Mouse (Mus musculus): ENCODE data around the gene Plxnc1. TPM values are rescaled to one million over a fixed set of nuclear protein-coding genes. Genes with fewer than 3 reads are reported as not detected.

The Plxnc1 gene
- polyA plus RNA-seq, 1 experiment from 2014 or later: 11.1 TPM

DNA sequence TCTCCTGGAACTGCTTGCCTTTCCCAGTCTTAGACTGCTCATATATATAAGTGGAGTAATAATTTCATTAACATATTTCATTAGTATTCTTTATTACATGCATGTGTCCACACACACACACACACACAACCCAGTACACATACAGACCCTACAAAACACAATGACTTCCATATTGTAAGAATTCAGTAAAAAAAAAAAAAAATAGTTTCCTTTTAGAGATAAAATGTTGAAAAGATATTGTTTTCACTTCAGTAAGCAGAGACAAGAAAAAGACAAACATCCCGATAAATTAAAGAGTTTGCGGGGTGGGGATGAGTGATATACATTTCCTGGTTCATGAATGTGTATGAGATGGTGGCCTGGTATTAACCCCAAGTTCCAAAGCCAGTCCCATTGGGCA lies 34.8 kb downstream of the Plxnc1 start:
- Histone ChIP-seq H3K9ac (replicated peaks; ENCODE audit: low read depth, low read length) (no peak overlapping the region), H3K27me3 (replicated peaks; ENCODE audit: control insufficient read depth, insufficient read depth, low read length) (no peaks in the 10 kb centered on the region), H3K9me3 (ENCODE audit: control insufficient read depth, low read length) (no peaks in the 10 kb centered on the region), H3K4me3 (replicated peaks; ENCODE audit: low read length) (no peak overlapping the region), H3K4me2 (ENCODE audit: low read length) (no peak overlapping the region), H3K4me1 (replicated peaks; ENCODE audit: control insufficient read depth, insufficient read depth, low read length) (peaks cover 18% of the 10 kb centered on the region), H3K27ac (ENCODE audit: low read length) (no peak overlapping the region), H3K36me3 (ENCODE audit: control insufficient read depth, insufficient read depth) (no peaks in the 10 kb centered on the region)
- ATAC-seq: no peak
- 85% methylated on average over 2 of the region's 2 CpGs for WGBS

- H3K4me3 ChIP-seq (replicated peaks; ENCODE audit: low read length): no peak overlapping the region
- no peak for ATAC-seq
- H3K9ac ChIP-seq (replicated peaks; ENCODE audit: low read depth, low read length): no peak overlapping the region
- H3K36me3 ChIP-seq (ENCODE audit: control insufficient read depth, insufficient read depth): no peaks in the 10 kb centered on the region
- WGBS: 93% methylated on average over 11 of the region's 11 CpGs
- H3K9me3 ChIP-seq (ENCODE audit: control insufficient read depth, low read length): no peaks in the 10 kb centered on the region
- no peaks in the 10 kb centered on the region for H3K27me3 ChIP-seq (replicated peaks; ENCODE audit: control insufficient read depth, insufficient read depth, low read length)
- peaks cover 23% of the 10 kb centered on the region for H3K4me1 ChIP-seq (replicated peaks; ENCODE audit: control insufficient read depth, insufficient read depth, low read length)
- no peak overlapping the region for H3K4me2 ChIP-seq (ENCODE audit: low read length)
- H3K27ac ChIP-seq (ENCODE audit: low read length): no peak overlapping the region
Measured at GRCm38 (mm10) chr10:94908976-94909717, 35.5 kb downstream of the Plxnc1 start.

GRCm38 (mm10) chr10:94905689-94906473 lies 38.8 kb downstream of the Plxnc1 start:
- peak overlapping the region; percentile 35 for H3K4me3 ChIP-seq (replicated peaks; ENCODE audit: low read length)
- H3K9me3 ChIP-seq (ENCODE audit: control insufficient read depth, low read length): no peaks in the 10 kb centered on the region
- H3K9ac ChIP-seq (replicated peaks; ENCODE audit: low read depth, low read length): peak overlapping the region; percentile 47
- ATAC-seq: peak; percentile 98
- H3K4me2 ChIP-seq (ENCODE audit: low read length): peak overlapping the region; percentile 51
- no peaks in the 10 kb centered on the region for H3K36me3 ChIP-seq (ENCODE audit: control insufficient read depth, insufficient read depth)
- H3K27me3 ChIP-seq (replicated peaks; ENCODE audit: control insufficient read depth, insufficient read depth, low read length): no peaks in the 10 kb centered on the region
- peaks cover 23% of the 10 kb centered on the region for H3K4me1 ChIP-seq (replicated peaks; ENCODE audit: control insufficient read depth, insufficient read depth, low read length)
- 15% methylated on average over 21 of the region's 21 CpGs for WGBS
- peak overlapping the region; percentile 85 for H3K27ac ChIP-seq (ENCODE audit: low read length)

DNA sequence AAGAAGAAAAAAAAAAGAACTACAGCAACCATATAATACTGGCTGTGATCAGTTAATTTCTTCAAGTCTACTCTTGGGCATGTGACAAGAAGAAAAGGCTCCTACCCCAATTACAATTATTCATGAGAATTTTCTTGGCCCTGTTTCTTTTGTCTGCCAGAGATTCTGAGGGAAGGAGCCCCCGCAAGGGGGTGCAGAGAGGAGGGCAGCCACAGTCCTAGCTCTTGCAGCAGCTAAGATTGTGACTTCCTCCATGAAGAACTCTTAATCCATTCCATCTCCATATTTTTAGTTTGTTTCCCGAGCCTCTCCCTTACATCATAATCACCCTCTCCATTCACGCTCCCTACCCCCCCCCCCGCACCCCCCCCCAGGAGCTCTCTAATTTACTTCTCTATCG lies 39.4 kb downstream of the Plxnc1 start:
- Histone ChIP-seq H3K9ac (replicated peaks; ENCODE audit: low read depth, low read length) (peak overlapping the region; percentile 47), H3K27ac (ENCODE audit: low read length) (peak overlapping the region; percentile 85), H3K4me1 (replicated peaks; ENCODE audit: control insufficient read depth, insufficient read depth, low read length) (peaks cover 23% of the 10 kb centered on the region), H3K27me3 (replicated peaks; ENCODE audit: control insufficient read depth, insufficient read depth, low read length) (no peaks in the 10 kb centered on the region), H3K36me3 (ENCODE audit: control insufficient read depth, insufficient read depth) (no peaks in the 10 kb centered on the region), H3K4me3 (replicated peaks; ENCODE audit: low read length) (peak overlapping the region; percentile 35), H3K4me2 (ENCODE audit: low read length) (peak overlapping the region; percentile 51), H3K9me3 (ENCODE audit: control insufficient read depth, low read length) (no peaks in the 10 kb centered on the region)
- ATAC-seq: peak; percentile 86
- 3% methylated on average over 5 of the region's 5 CpGs for WGBS

GRCm38 (mm10) chr10:94896950-94897349 lies 47.7 kb downstream of the Plxnc1 start:
- no peak overlapping the region for H3K4me2 ChIP-seq (ENCODE audit: low read length)
- H3K27me3 ChIP-seq (replicated peaks; ENCODE audit: control insufficient read depth, insufficient read depth, low read length): no peaks in the 10 kb centered on the region
- no peak overlapping the region for H3K9ac ChIP-seq (replicated peaks; ENCODE audit: low read depth, low read length)
- H3K9me3 ChIP-seq (ENCODE audit: control insufficient read depth, low read length): no peaks in the 10 kb centered on the region
- 84% methylated on average over 6 of the region's 6 CpGs for WGBS
- no peak for ATAC-seq
- no peak overlapping the region for H3K4me3 ChIP-seq (replicated peaks; ENCODE audit: low read length)
- H3K4me1 ChIP-seq (replicated peaks; ENCODE audit: control insufficient read depth, insufficient read depth, low read length): no peaks in the 10 kb centered on the region
- no peak overlapping the region for H3K27ac ChIP-seq (ENCODE audit: low read length)
- peaks cover 2% of the 10 kb centered on the region; the same call in 1 of the 2 replicates for H3K36me3 ChIP-seq (ENCODE audit: control insufficient read depth, insufficient read depth)

DNA sequence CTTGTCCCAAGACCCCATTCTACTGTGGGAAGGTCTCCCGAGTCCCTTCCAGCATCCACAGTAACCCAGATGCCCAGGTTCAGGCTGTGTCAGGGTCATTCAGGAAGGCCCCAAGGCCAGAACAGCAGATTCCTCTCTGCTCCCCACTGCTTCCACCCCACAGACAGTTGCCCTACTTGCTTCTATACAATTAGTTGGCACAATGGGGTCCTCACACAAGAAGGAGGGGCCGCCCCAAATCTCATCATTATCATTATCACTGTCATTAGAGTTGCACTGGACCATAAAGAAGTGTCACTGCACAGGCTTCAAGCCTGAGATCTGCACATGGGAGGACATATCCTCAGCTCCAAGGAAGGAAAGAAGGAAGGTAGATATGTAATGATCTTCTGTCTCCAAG lies 48.3 kb downstream of the Plxnc1 start:
- WGBS: 90% methylated on average over 2 of the region's 2 CpGs
- ATAC-seq: no peak
- Histone ChIP-seq H3K4me1 (replicated peaks; ENCODE audit: control insufficient read depth, insufficient read depth, low read length) (no peaks in the 10 kb centered on the region), H3K9ac (replicated peaks; ENCODE audit: low read depth, low read length) (no peak overlapping the region), H3K36me3 (ENCODE audit: control insufficient read depth, insufficient read depth) (peaks cover 2% of the 10 kb centered on the region; the same call in 1 of the 2 replicates), H3K9me3 (ENCODE audit: control insufficient read depth, low read length) (no peaks in the 10 kb centered on the region), H3K4me3 (replicated peaks; ENCODE audit: low read length) (no peak overlapping the region), H3K27me3 (replicated peaks; ENCODE audit: control insufficient read depth, insufficient read depth, low read length) (no peaks in the 10 kb centered on the region), H3K27ac (ENCODE audit: low read length) (no peak overlapping the region), H3K4me2 (ENCODE audit: low read length) (no peak overlapping the region)

- ATAC-seq: no peak
Measured at GRCm38 (mm10) chr10:94895876-94896275, 48.8 kb downstream of the Plxnc1 start.

DNA sequence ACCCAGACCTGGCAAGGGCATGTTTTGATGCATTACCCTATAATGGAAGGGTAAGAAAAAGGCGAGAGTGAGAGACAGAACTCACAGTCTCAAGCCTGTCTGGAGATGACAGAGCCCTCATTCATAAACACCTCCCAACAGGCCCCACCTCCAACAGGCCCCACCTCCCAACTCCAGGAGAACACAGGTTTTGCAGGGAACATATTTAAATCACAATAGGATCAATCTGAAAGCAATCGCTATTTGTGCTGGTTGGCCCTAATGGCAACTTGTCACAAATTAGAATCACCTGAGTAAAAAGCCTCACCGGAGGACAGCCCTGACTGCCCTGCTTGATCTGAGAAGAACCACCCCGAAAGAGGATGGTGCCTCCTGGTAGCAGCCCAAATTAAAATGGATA lies 54.9 kb downstream of the Plxnc1 start:
- Histone ChIP-seq H3K9ac (replicated peaks; ENCODE audit: low read depth, low read length) (no peak overlapping the region), H3K9me3 (ENCODE audit: control insufficient read depth, low read length) (no peaks in the 10 kb centered on the region), H3K27me3 (replicated peaks; ENCODE audit: control insufficient read depth, insufficient read depth, low read length) (no peaks in the 10 kb centered on the region), H3K27ac (ENCODE audit: low read length) (no peak overlapping the region), H3K4me1 (replicated peaks; ENCODE audit: control insufficient read depth, insufficient read depth, low read length) (no peaks in the 10 kb centered on the region), H3K36me3 (ENCODE audit: control insufficient read depth, insufficient read depth) (peaks cover 2% of the 10 kb centered on the region; the same call in 1 of the 2 replicates), H3K4me3 (replicated peaks; ENCODE audit: low read length) (no peak overlapping the region), H3K4me2 (ENCODE audit: low read length) (no peak overlapping the region)
- no peak for ATAC-seq
- 56% methylated on average over 4 of the region's 4 CpGs for WGBS

More at GRCm38 (mm10) chr10:94895876-94896275, 48.8 kb downstream of the Plxnc1 start:
- Histone ChIP-seq H3K4me2 (ENCODE audit: low read length) (no peak overlapping the region), H3K27ac (ENCODE audit: low read length) (no peak overlapping the region), H3K9ac (replicated peaks; ENCODE audit: low read depth, low read length) (no peak overlapping the region), H3K4me3 (replicated peaks; ENCODE audit: low read length) (no peak overlapping the region), H3K9me3 (ENCODE audit: control insufficient read depth, low read length) (no peaks in the 10 kb centered on the region), H3K4me1 (replicated peaks; ENCODE audit: control insufficient read depth, insufficient read depth, low read length) (no peaks in the 10 kb centered on the region), H3K27me3 (replicated peaks; ENCODE audit: control insufficient read depth, insufficient read depth, low read length) (no peaks in the 10 kb centered on the region), H3K36me3 (ENCODE audit: control insufficient read depth, insufficient read depth) (peaks cover 2% of the 10 kb centered on the region; the same call in 1 of the 2 replicates)
- WGBS: 91% methylated on average over 3 of the region's 3 CpGs

DNA sequence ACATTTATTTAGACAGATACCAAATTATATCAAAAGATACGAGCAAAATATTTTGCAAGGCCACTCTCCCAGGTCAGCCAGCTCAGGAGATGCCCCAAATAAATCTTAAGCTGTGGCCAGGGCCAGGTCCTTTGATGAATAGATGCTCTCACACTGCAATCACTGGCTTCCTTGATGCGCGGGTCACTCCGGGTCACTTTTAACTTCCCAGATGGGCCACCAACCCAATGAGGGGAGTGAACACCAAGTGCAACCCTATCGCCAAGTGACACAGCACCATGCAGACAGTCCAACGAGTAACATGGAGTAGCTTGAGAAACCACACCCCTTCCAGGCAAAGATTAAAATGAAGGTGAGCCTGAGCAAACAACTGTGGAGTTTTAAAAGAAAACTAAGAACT lies 61.4 kb downstream of the Plxnc1 start:
- WGBS: 91% methylated on average over 6 of the region's 6 CpGs
- Histone ChIP-seq H3K36me3 (ENCODE audit: control insufficient read depth, insufficient read depth) (no peaks in the 10 kb centered on the region), H3K27ac (ENCODE audit: low read length) (no peak overlapping the region), H3K4me3 (replicated peaks; ENCODE audit: low read length) (no peak overlapping the region), H3K9me3 (ENCODE audit: control insufficient read depth, low read length) (no peaks in the 10 kb centered on the region), H3K27me3 (replicated peaks; ENCODE audit: control insufficient read depth, insufficient read depth, low read length) (no peaks in the 10 kb centered on the region), H3K4me2 (ENCODE audit: low read length) (no peak overlapping the region), H3K9ac (replicated peaks; ENCODE audit: low read depth, low read length) (no peak overlapping the region), H3K4me1 (replicated peaks; ENCODE audit: control insufficient read depth, insufficient read depth, low read length) (no peaks in the 10 kb centered on the region)
- ATAC-seq: no peak

Data from forebrain, embryonic 16.5 days (tissue).